Mouse (Mus musculus) lung, postnatal 0 days (tissue): ENCODE measurements around the gene Lfng.

Experiments
- CTCF ChIP-seq: IDR thresholded peaks from 2 replicates; pipeline ENCODE4 v1.5.1; 2016; ENCODE audit warnings: antibody characterized with exemption, mild to moderate bottlenecking
- EP300 ChIP-seq: IDR thresholded peaks from 2 replicates; pipeline ENCODE4 v1.6.1; 2016; ENCODE audit warnings: antibody characterized with exemption, mild to moderate bottlenecking, control low read depth

GRCm38 (mm10) chr5:140596426-140596825 is 10.7 kb upstream of the Lfng start:
- TF ChIP-seq CTCF (no peak), EP300 (no peak)
